Mouse (Mus musculus) myocyte (in vitro differentiated cells): ENCODE measurements at regions not wholly inside any gene's neighbourhood (a gene's known extent, or its start where the extent isn't known, plus 50 kb on each side); places are given as distances from the start of the nearest gene placed in this dataset.
A peak's percentile ranks its signal among the peaks of the same experiment; 100 is the strongest.

Experiments used
- H3K27me3 ChIP-seq: one replicate; pipeline ENCODE4 v1.6.1; 2011; ENCODE audit not compliant: control insufficient read depth, insufficient read depth, insufficient read length
- H3K36me3 ChIP-seq: one replicate; pipeline ENCODE4 v1.6.1; 2011; ENCODE audit not compliant: control insufficient read depth, insufficient read depth
- H3K4me2 ChIP-seq: one replicate; pipeline ENCODE4 v1.6.1; 2011; ENCODE audit warnings: low read depth, control low read depth
- H3K4me3 ChIP-seq: one replicate; pipeline ENCODE4 v1.5.1; 2011; ENCODE audit warnings: mild to moderate bottlenecking, control low read depth, moderate library complexity
- H3K79me2 ChIP-seq: one replicate; pipeline ENCODE4 v1.6.1; 2011; ENCODE audit not compliant: control insufficient read depth, insufficient read depth
- H3ac ChIP-seq: one replicate; pipeline ENCODE4 v1.6.1; 2011; ENCODE audit not compliant: control insufficient read depth, insufficient read length
- CEBPB ChIP-seq: IDR thresholded peaks from 2 replicates; pipeline ENCODE4 v1.6.1; 2011; ENCODE audit warnings: mild to moderate bottlenecking, moderate library complexity; ENCODE audit not compliant: poor library complexity, insufficient read depth, severe bottlenecking
- E2F4 ChIP-seq: IDR thresholded peaks from one replicate; pipeline ENCODE4 v1.6.1; 2011; ENCODE audit warnings: mild to moderate bottlenecking, control low read depth, moderate library complexity; ENCODE audit not compliant: insufficient read depth
- MAX ChIP-seq: IDR thresholded peaks from one replicate; pipeline ENCODE4 v1.6.1; 2011; ENCODE audit warnings: low read depth, mild to moderate bottlenecking, control low read depth
- MYOD1 ChIP-seq, 3 experiments: IDR thresholded peaks; one replicate each; pipeline ENCODE4 v1.6.1; 2011; ENCODE audit warnings: control low read depth in 2 of 3, low read depth in 2 of 3, mild to moderate bottlenecking in 2 of 3, moderate library complexity in 1 of 3; ENCODE audit not compliant: insufficient read length in 2 of 3, control insufficient read depth in 1 of 3
- MYOG ChIP-seq, 3 experiments: IDR thresholded peaks; one replicate each; pipeline ENCODE4 v1.6.1; 2011; ENCODE audit warnings: control low read depth in 2 of 3, low read depth in 2 of 3, mild to moderate bottlenecking in 2 of 3; ENCODE audit not compliant: insufficient read length in 2 of 3, control insufficient read depth in 1 of 3, insufficient read depth in 1 of 3
- POLR2A ChIP-seq: IDR thresholded peaks from one replicate; pipeline ENCODE4 v1.6.1; 2011; ENCODE audit warnings: low read depth, mild to moderate bottlenecking, control low read depth, moderate library complexity; ENCODE audit not compliant: insufficient read length
- POLR2AphosphoS2 ChIP-seq: IDR thresholded peaks from one replicate; pipeline ENCODE4 v1.6.1; 2011; ENCODE audit warnings: low read depth, control low read depth; ENCODE audit not compliant: insufficient read length
- REST ChIP-seq: IDR thresholded peaks from one replicate; pipeline ENCODE4 v1.6.1; 2011; ENCODE audit warnings: mild to moderate bottlenecking, control low read depth, moderate library complexity; ENCODE audit not compliant: insufficient read depth, insufficient read length
- SRF ChIP-seq: IDR thresholded peaks from one replicate; pipeline ENCODE4 v1.6.1; 2011; ENCODE audit warnings: low read depth; ENCODE audit not compliant: control insufficient read depth, insufficient read length
- TCF12 ChIP-seq: IDR thresholded peaks from one replicate; pipeline ENCODE4 v1.6.1; 2011; ENCODE audit warnings: mild to moderate bottlenecking, control low read depth; ENCODE audit not compliant: poor library complexity, insufficient read depth, severe bottlenecking
- TCF3 ChIP-seq: IDR thresholded peaks from one replicate; pipeline ENCODE4 v1.6.1; 2011; ENCODE audit warnings: low read depth, control low read depth; ENCODE audit not compliant: insufficient read length
- USF1 ChIP-seq: IDR thresholded peaks from one replicate; pipeline ENCODE4 v1.6.1; 2011; ENCODE audit warnings: low read depth, mild to moderate bottlenecking, control low read depth, moderate library complexity

DNA sequence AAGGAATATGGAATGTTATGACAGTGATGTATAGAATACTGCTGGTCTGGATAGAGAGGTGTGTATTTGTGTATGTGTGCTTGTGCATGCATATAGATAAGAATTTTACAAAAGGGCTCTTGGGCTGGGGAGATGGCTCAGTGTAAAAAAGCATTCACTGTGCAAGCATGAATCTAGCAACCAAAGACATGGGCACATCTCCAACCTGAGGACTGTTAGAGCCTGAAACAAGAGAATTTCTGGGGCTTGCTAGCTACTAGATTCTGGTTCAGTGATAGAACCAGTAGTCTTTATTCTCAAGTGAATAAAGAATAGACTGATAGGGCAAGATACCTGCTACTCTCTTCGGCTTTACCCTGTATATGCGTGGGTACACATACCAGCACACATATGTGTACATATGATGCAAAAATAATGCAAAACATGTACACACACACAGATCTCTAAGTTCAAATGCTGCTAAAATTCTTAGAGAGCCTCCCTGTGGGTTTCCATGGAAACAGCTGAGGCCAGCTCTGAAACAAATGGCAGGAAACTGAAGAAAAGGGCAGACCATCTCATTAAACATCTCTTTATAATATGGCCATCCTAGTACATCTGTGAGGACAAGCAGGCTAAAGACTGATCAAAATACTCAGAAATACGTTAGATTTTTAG, 166.8 kb upstream of the Ddx18 start:
- Histone ChIP-seq H3ac (no peak overlapping the region), H3K36me3 (no peaks in the 10 kb centered on the region)
- no peak for TF ChIP-seq E2F4
- TF ChIP-seq SRF: no peak
- no peak for TF ChIP-seq REST

GRCm38 (mm10) chr1:121709317-121709860, 141.6 kb upstream of the Ddx18 start:
- H3K36me3 ChIP-seq: no peaks in the 10 kb centered on the region
- no peak overlapping the region for H3ac ChIP-seq
- no peak overlapping the region for H3K4me3 ChIP-seq
- TF ChIP-seq MAX: no peak
- no peak for TF ChIP-seq MYOG (IDR thresholded peaks at IDR 0.05; ENCODE audit: control insufficient read depth in 1 of 3, insufficient read depth in 1 of 3, insufficient read length in 2 of 3, low read depth in 2 of 3)
- TF ChIP-seq MYOD1 (IDR thresholded peaks at IDR 0.05; ENCODE audit: control insufficient read depth in 1 of 3, insufficient read length in 2 of 3, low read depth in 2 of 3): no peak
- no peak for TF ChIP-seq USF1
- TF ChIP-seq TCF3: no peak
- no peak for TF ChIP-seq TCF12
- no peak for TF ChIP-seq REST
- no peak for TF ChIP-seq POLR2A
- no peak for TF ChIP-seq E2F4
- TF ChIP-seq POLR2AphosphoS2: no peak
- TF ChIP-seq CEBPB: no peak
- TF ChIP-seq SRF: no peak
- H3K4me2 ChIP-seq: peak overlapping the region; percentile 50
- H3K27me3 ChIP-seq: no peaks in the 10 kb centered on the region
- no peaks in the 10 kb centered on the region for H3K79me2 ChIP-seq

More for the DNA sequence above, 166.8 kb upstream of the Ddx18 start:
- Histone ChIP-seq H3K4me2 (no peak overlapping the region), H3K4me3 (no peak overlapping the region), H3K27me3 (no peaks in the 10 kb centered on the region), H3K79me2 (no peaks in the 10 kb centered on the region)

DNA sequence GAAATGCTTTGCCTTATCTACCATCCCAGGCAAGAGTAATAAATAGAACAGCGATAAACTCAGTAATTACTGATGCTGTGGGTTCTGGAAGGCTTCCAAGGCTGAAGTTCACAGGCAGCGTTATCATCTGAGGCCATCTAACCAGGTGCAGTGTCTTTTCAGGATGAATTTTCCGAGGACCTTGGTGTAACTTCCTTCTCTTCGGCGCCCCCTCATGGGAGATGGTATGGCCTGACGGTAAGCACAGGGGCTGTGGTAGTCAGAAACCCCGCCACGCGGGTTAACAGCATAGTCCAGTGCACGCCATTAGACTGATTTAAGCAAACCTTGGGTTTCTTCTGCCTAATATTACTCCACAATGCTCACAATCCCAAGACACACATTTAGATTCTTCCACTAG, 140.5 kb upstream of the Ddx18 start:
- H3K4me2 ChIP-seq: no peak overlapping the region
- H3K79me2 ChIP-seq: no peaks in the 10 kb centered on the region
- no peak overlapping the region for H3ac ChIP-seq
- H3K4me3 ChIP-seq: no peak overlapping the region
- no peaks in the 10 kb centered on the region for H3K27me3 ChIP-seq
- no peaks in the 10 kb centered on the region for H3K36me3 ChIP-seq
- TF ChIP-seq MAX (no peak), TCF3 (no peak), POLR2AphosphoS2 (no peak), REST (no peak), USF1 (no peak), POLR2A (no peak), SRF (no peak), MYOG (IDR thresholded peaks at IDR 0.05; ENCODE audit: control insufficient read depth in 1 of 3, insufficient read depth in 1 of 3, insufficient read length in 2 of 3, low read depth in 2 of 3) (no peak), TCF12 (no peak), CEBPB (no peak), E2F4 (no peak)

DNA sequence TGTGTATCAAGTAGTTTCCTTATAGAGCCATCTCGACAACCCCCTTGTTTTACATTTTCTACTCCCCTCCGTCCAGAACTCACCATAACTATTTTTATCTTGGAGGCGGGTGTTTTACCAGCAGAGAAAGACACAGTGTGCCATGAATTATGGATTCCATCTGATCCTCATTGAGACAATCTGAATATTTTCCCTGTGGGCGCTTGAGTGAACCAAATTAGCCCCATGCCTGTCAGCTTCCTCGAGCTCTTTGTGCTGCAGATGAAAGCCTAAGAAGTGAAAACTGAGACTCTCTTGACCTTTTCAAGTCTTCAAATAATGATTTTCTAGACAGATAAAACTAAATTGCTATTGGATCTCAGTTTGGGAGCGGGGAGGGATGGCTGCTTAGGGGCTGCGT, 134.0 kb upstream of the Ddx18 start:
- H3K79me2 ChIP-seq: no peaks in the 10 kb centered on the region
- no peak overlapping the region for H3ac ChIP-seq
- TF ChIP-seq E2F4 (no peak), MAX (no peak), POLR2AphosphoS2 (no peak), REST (no peak)
- H3K4me3 ChIP-seq: no peak overlapping the region
- H3K4me2 ChIP-seq: no peak overlapping the region
- H3K36me3 ChIP-seq: no peaks in the 10 kb centered on the region
- no peaks in the 10 kb centered on the region for H3K27me3 ChIP-seq

DNA sequence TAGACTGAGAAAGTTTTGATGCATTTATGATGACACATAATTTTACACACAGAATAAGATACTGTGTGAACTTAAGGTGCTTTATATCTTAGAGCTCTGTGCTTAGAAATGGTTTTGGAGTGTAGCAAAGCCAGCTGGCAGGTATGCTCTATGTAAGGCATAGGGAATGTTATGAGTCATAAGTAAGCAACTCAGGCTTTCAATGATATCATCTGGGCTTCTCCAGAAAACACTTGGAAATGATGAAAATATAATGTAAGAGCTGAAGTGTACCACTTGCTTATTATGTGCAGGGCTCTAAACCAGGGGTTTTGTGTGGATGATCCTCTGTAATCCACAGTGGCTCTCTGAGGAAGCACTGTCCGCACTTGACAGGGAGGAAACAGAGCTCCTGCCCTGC, 86.1 kb upstream of the Ddx18 start:
- Histone ChIP-seq H3K4me2 (no peak overlapping the region), H3K79me2 (no peaks in the 10 kb centered on the region), H3K36me3 (no peaks in the 10 kb centered on the region), H3K4me3 (no peak overlapping the region), H3K27me3 (no peaks in the 10 kb centered on the region), H3ac (no peak overlapping the region)
- TF ChIP-seq POLR2A (no peak), MYOG (IDR thresholded peaks at IDR 0.05; ENCODE audit: control insufficient read depth in 1 of 3, insufficient read depth in 1 of 3, insufficient read length in 2 of 3, low read depth in 2 of 3) (no peak), TCF3 (no peak), MAX (no peak), POLR2AphosphoS2 (no peak), TCF12 (no peak), SRF (no peak), CEBPB (no peak), REST (no peak), E2F4 (no peak), USF1 (no peak), MYOD1 (IDR thresholded peaks at IDR 0.05; ENCODE audit: control insufficient read depth in 1 of 3, insufficient read length in 2 of 3, low read depth in 2 of 3) (no peak)
